Mouse (Mus musculus): ENCODE data around the gene Stx6.

- no peak for TF ChIP-seq CTCF (IDR thresholded peaks at IDR 0.05; ENCODE audit: borderline replicate concordance, extremely low read depth, insufficient read depth, insufficient read length)
- TF ChIP-seq POLR2A (IDR thresholded peaks at IDR 0.05; ENCODE audit: borderline replicate concordance, extremely low read depth, insufficient read depth, insufficient read length, poor library complexity, severe bottlenecking) = no peak
Observed at GRCm38 (mm10) chr1:155222101-155222669, 63.7 kb downstream of the Stx6 start.
